Mouse (Mus musculus) MEL (cell line): ENCODE data around the gene Cldnd1.

ENCODE experiments used
- CTCF ChIP-seq, 3 experiments: IDR thresholded peaks in 2 of 3; conservative IDR thresholded peaks in 1 of 3; 2 replicates each; pipeline ENCODE4 v1.5.1; 2011 to 2012; ENCODE audit warnings: low read length in 3 of 3, low read depth in 2 of 3, mild to moderate bottlenecking in 2 of 3, improper control_type of control experiment in 1 of 3, inconsistent platforms in 1 of 3, mixed read lengths in 1 of 3, moderate library complexity in 1 of 3; ENCODE audit not compliant: control insufficient read depth in 1 of 3, insufficient read depth in 1 of 3, poor library complexity in 1 of 3, severe bottlenecking in 1 of 3
- E2F4 ChIP-seq: IDR thresholded peaks from 2 replicates; pipeline ENCODE4 v1.6.1; 2011; ENCODE audit warnings: low read depth, low read length, improper control_type of control experiment, borderline replicate concordance
- EP300 ChIP-seq, 2 experiments: IDR thresholded peaks; 2 replicates each; pipeline ENCODE4 v1.6.1; 2011; ENCODE audit warnings: improper control_type of control experiment in 2 of 2, low read length in 2 of 2, low read depth in 1 of 2, mild to moderate bottlenecking in 1 of 2
- JUND ChIP-seq: IDR thresholded peaks from 2 replicates; pipeline ENCODE4 v1.6.1; 2011; ENCODE audit warnings: low read depth, mild to moderate bottlenecking, improper control_type of control experiment, low read length
- MAX ChIP-seq: IDR thresholded peaks from 2 replicates; pipeline ENCODE4 v1.6.1; 2011; ENCODE audit warnings: low read length, improper control_type of control experiment
- MEF2A ChIP-seq: IDR thresholded peaks from 2 replicates; pipeline ENCODE4 v1.6.1; 2014; ENCODE audit warnings: low read depth, mild to moderate bottlenecking, inconsistent platforms, low read length, improper control_type of control experiment; ENCODE audit not compliant: poor library complexity, insufficient replicate concordance, severe bottlenecking; ENCODE audit errors: extremely low read depth
- NELFE ChIP-seq: IDR thresholded peaks from 2 replicates; pipeline ENCODE4 v1.6.1; 2011; ENCODE audit warnings: low read depth, low read length, improper control_type of control experiment
- NRF1 ChIP-seq: IDR thresholded peaks from 2 replicates; pipeline ENCODE4 v1.6.1; 2014; ENCODE audit warnings: low read depth, mild to moderate bottlenecking, inconsistent platforms, low read length, improper control_type of control experiment, moderate library complexity; ENCODE audit not compliant: poor library complexity, insufficient read depth, severe bottlenecking
- POLR2A ChIP-seq, 2 experiments: IDR thresholded peaks; 2 replicates each; pipeline ENCODE4 v1.6.1; 2011 to 2012; ENCODE audit warnings: low read length in 2 of 2, mild to moderate bottlenecking in 2 of 2, control low read depth in 1 of 2, improper control_type of control experiment in 1 of 2, low read depth in 1 of 2, moderate library complexity in 1 of 2; ENCODE audit not compliant: control insufficient read depth in 1 of 2, insufficient read depth in 1 of 2, poor library complexity in 1 of 2
- RAD21 ChIP-seq: IDR thresholded peaks from 2 replicates; pipeline ENCODE4 v1.6.1; 2011; ENCODE audit warnings: mild to moderate bottlenecking, low read depth, low read length, improper control_type of control experiment
- SIN3A ChIP-seq: IDR thresholded peaks from 2 replicates; pipeline ENCODE4 v1.6.1; 2012; ENCODE audit warnings: low read length, improper control_type of control experiment, inconsistent platforms
- SMC3 ChIP-seq: IDR thresholded peaks from 2 replicates; pipeline ENCODE4 v1.6.1; 2011; ENCODE audit warnings: low read depth, low read length, improper control_type of control experiment
- ZC3H11A ChIP-seq: IDR thresholded peaks from 2 replicates; pipeline ENCODE4 v1.6.1; 2012; ENCODE audit warnings: low read depth, mild to moderate bottlenecking, inconsistent platforms, low read length, improper control_type of control experiment

GRCm38 (mm10) chr16:58718666-58719120, 9.0 kb upstream of the Cldnd1 start, which contains the start of gene Gpr15:
- TF ChIP-seq SIN3A (no peak), E2F4 (no peak), CTCF (IDR thresholded peaks at IDR 0.05 in 2 of 3, conservative IDR thresholded peaks at IDR 0.05 in 1 of 3; ENCODE audit: control insufficient read depth in 1 of 3, insufficient read depth in 1 of 3, low read depth in 2 of 3, low read length in 3 of 3, poor library complexity in 1 of 3, severe bottlenecking in 1 of 3) (no peak), RAD21 (no peak), MEF2A (no peak), JUND (no peak), POLR2A (IDR thresholded peaks at IDR 0.05; ENCODE audit: control insufficient read depth in 1 of 2, insufficient read depth in 1 of 2, low read depth in 1 of 2, low read length in 2 of 2, poor library complexity in 1 of 2) (no peak), NELFE (no peak), EP300 (IDR thresholded peaks at IDR 0.05; ENCODE audit: low read depth in 1 of 2, low read length in 2 of 2) (no peak), MAX (no peak), SMC3 (no peak), ZC3H11A (no peak), NRF1 (no peak)
